Mouse (Mus musculus) gastrocnemius, adult 2 months (tissue): ENCODE measurements around the gene Ptprcap. TPM values are rescaled to one million over a fixed set of nuclear protein-coding genes. Genes with fewer than 3 reads are reported as not detected.
A peak's percentile ranks its signal among the peaks of the same experiment; 100 is the strongest.

Experiments used
- DNase-seq: peaks from one replicate; pipeline ENCODE4 v3.0.0; 2022
- H3K27ac ChIP-seq: fragments of 200-600 bp; 2 replicates; pipeline ENCODE4 v1.8.1; 2022; ENCODE audit warnings: mild to moderate bottlenecking
- H3K4me3 ChIP-seq: fragments of 200-600 bp; 2 replicates; pipeline ENCODE4 v1.8.1; 2022; ENCODE audit warnings: mild to moderate bottlenecking, moderate library complexity
- CTCF ChIP-seq: fragments of 200-600 bp; IDR thresholded peaks from 2 replicates; pipeline ENCODE4 v1.8.1; 2022; ENCODE audit warnings: antibody characterized with exemption, mild to moderate bottlenecking, moderate library complexity
- intact Hi-C: fragments of 180-260 bp; cut with DNase I; formaldehyde crosslinking; loops from one replicate; pipeline ENCODE4 v1.15.1; 2025
- total RNA-seq, 2 experiments: library from RNA; stranded (reverse); gene quantifications; 2 replicates each; pipeline ENCODE4 v1.2.3; 2021

The Ptprcap gene
- total RNA-seq, 2 experiments from 2014 or later = 0.43 TPM; not detected in 1

DNA sequence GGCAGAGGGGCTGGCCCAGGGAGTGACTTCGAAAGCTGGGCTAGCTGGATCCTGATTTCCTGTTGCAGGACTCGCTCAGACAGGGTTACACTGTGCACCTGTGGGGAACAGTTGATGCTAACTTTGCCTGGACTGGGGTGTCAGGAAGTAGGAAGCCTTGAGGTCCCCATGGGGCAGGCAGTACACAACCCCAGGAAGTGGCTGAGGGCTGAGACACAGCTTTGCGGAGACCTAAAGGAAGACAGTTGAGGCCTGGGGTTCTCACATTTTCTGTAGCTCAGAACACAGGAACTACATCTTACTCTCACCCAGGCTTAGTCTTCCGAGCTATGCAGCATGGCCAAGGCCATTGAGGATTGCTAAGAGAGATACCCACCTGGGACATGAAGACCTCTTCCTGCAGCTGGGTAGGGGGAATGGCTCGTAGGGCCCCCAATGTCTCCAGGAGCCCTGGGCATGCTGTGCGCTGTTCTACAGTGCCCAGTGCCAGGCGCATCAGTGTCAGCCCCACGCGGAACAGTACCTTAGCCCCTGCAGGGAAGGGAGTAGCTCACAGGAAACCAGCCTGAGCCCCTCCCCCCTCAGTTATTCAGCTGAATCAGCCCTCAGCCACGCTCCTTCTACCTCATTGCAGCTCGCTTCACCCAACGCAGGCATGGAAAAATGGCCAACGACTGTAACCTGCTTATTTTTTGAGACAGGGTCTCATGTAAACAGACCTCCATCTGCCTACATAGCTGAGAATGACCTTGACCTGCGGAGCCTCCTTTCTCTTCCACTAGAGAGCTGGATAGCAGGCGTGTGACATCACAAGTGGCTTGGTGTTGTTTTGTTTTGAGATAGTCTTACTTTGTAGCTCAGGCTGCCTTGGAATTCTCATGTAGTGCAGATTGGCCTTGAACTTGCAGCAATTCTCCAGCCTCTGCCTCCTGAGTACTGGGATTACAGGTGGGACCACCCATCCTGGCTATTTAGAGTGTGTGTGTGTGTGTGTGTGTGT, 31.9 kb downstream of the Ptprcap start:
- no peak for TF ChIP-seq CTCF
- intact Hi-C loops = no loop called here
- H3K4me3 ChIP-seq = no peak overlapping the region
- DNase-seq = no peak
- H3K27ac ChIP-seq = peak overlapping the region; percentile 28; the same call in 1 of the 2 replicates

DNA sequence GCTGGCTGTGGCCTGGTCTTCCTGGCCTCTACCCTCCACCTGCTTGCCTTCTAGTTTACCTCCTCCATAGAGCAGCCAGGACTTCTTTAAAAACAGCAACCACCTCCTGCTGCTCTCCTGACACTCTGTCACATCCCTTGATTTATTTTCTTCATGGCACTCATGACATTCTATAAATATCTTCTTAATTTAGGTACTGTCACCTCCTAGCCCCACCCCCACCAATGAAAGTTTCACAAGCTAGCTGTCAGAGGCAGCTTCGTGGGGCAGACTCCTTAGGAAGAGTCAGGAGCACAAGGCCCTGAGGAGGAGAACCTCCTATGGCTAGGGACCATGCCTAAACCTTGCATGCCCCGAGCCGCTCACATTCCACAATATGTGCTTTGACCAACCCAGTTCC, 33.9 kb downstream of the Ptprcap start:
- no peak for TF ChIP-seq CTCF
- peak overlapping the region; percentile 45 for H3K4me3 ChIP-seq
- intact Hi-C loops = no loop called here
- peak overlapping the region; percentile 81 for H3K27ac ChIP-seq
- DNase-seq = peak; percentile 69

DNA sequence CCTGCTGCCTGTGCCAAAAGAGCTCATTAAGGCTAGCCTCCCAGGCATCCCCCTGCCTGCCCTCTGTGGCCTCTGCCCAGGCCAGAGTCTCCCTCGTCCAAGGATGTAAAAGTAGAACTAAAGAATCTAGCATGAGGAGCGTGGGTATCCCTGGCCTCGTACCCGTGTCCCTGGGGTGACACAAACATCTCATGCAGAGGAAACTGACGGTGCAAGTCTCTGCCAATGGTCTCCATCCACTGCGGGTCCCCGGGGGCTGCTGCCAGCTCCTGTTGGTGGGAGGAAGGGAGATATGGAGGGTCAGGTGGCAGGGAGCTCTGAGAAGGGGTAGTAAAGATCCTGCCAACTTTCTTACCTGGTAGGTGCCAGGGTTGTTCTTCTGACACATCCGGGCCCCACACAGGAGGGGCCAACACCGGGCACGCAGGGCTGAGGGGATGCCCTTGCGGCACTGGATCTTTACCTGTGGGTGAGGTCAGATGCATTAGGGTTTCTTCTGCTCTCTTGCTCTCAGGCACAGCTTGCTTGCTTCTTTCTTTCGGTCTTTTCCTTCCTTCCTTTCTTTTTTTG, 35.7 kb downstream of the Ptprcap start:
- no peak for DNase-seq
- Histone ChIP-seq H3K27ac (peak overlapping the region; percentile 81), H3K4me3 (no peak overlapping the region)
- intact Hi-C loops = no loop called here
- no peak for TF ChIP-seq CTCF

DNA sequence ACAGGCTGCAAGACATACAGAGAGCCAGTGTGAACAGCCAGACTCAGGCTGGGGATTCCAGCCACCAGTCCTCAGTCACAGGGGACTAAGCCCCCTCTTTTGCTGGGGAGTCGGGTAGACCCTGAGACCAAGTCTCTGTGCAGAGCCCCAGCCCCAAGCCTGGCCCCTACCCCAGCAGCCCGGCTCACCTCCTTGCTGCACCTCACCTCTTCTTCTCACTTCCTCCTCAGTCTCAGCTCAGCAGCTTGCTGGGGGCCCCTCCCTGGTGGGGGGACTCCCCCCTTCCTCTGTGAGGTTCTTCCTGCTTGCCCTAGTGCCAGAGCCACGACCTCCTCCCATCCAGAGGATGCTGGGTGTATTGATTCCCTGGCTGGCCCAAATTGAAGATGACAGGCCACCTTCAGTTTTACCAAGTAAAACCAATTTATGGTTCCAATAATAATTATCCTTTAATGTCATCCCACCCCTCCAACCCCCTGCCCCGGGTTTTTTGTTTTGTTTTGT, 37.5 kb downstream of the Ptprcap start, which contains the start of gene Tbc1d10c:
TSS of gene Tbc1d10c (minus strand) at position 454 of the 504 bp plus-strand sequence.
- H3K27ac ChIP-seq = peak within 1 kb of the TSS; percentile 98
- DNase-seq = no peak
- intact Hi-C loops = loop anchor here (1.0 to 5.0 kb wide), 2 partner anchors 21 to 64 kb away; partner anchors contain the start of gene Aip
- no peak for TF ChIP-seq CTCF
- H3K4me3 ChIP-seq = peak within 1 kb of the TSS; percentile 94

DNA sequence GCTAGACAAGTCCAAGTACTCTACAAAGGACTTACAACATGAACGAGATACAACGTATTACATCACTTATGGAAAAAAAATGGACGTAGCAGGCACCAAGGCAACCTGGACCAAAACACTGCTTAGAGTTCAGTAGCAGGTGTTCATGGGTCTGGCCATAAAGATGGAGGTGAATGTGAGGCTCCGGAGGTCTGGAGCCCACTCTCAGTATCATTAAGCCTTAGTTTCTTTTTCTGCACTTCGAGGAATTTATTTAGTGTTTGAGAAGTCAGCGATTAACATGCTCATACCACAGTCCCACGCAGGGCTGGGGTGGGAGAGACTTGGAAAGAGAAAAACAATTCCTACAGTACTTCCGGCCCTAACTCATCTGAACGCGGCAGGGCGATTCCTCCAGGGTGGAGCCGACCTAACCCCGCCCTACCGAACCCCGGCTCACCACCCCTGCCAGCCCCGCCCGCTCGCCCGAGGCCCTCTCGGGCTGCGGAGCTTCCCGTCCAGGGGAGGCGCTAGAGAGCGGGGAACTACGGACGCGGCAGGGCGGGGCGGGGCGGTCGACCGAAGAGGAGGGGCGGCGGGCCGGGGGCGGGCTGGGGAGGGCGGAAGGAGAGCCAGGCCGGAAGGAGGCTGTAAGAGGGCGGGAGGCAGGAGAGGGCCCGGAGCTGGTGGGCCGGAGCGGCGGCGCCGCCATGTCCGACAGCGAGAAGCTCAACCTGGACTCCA, 38.3 kb downstream of the Ptprcap start, which contains the start of gene Ppp1ca:
TSS of gene Ppp1ca (plus strand) at position 538 of the 723 bp plus-strand sequence.
- intact Hi-C loops = loop anchor here (1.0 to 5.0 kb wide), 2 partner anchors 21 to 64 kb away; partner anchors contain the start of gene Aip
- DNase-seq = peak; percentile 99

DNA sequence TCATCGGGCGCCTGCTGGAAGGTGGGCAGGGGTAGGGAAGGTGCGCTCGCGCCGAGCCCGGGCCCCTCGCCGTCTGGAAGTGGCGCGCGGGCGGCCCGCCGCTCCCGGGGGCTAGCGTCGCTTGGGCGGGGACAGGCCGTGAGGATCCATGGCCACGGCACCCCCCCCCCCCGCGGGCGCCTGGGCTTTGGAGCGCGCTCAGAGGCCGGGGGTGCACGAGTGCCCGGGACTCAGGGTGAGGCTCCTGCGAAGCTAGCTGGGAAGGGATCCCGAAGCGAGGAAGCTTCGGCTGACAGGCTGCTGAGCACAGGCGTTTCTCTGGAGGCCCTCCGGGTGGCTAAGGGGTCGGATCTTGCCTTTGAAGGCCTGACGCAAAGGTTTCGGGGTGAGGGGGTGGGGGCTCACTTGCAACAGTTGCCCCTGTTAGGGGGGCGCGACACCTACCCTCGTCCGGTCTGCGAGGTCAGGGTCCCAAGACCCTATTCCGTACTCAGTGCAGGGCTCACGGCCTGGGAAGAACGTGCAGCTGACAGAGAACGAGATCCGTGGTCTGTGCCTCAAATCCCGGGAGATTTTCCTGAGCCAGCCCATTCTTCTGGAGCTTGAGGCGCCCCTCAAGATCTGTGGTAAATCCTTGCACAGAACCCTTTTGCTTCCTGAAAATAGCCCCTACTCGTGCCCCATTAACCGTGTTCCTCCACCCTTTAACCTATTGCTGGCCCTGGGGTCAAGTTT, 39.0 kb downstream of the Ptprcap start:
- intact Hi-C loops = loop anchor here (5.0 kb wide), 1 partner anchor 65 kb away; the partner anchor contains the start of gene Aip

More for the DNA sequence above, 38.3 kb downstream of the Ptprcap start, which contains the start of gene Ppp1ca:
- Histone ChIP-seq H3K4me3 (peak within 1 kb of the TSS; percentile 94), H3K27ac (peak within 1 kb of the TSS; percentile 98)
- TF ChIP-seq CTCF = peak; percentile 79

DNA sequence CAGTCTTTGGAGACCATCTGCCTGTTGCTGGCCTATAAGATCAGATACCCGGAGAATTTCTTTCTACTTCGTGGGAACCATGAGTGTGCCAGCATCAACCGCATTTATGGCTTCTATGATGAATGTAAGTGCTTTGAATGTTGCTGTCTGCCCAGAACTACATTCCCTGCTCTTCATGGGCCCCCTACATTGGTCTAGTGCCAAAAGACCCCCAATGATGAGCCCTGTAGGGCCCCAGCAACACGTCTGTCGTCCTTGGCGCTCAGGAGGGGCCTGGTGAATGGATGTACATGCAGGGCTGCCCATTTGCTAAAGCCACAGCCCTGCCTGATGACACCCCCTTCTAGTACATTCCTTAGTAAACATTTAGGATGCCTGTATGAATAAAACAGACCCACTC, 39.7 kb downstream of the Ptprcap start:
- DNase-seq = no peak
- no peak for TF ChIP-seq CTCF
- intact Hi-C loops = loop anchor here (5.0 kb wide), 1 partner anchor 66 kb away; the partner anchor contains the start of gene Aip
- Histone ChIP-seq H3K27ac (peak overlapping the region; percentile 98; the same call in 1 of the 2 replicates), H3K4me3 (peak overlapping the region; percentile 94)

More for the DNA sequence above, 39.0 kb downstream of the Ptprcap start:
- Histone ChIP-seq H3K27ac (peak overlapping the region; percentile 98), H3K4me3 (peak overlapping the region; percentile 94)
- no peak for DNase-seq
- TF ChIP-seq CTCF = no peak

DNA sequence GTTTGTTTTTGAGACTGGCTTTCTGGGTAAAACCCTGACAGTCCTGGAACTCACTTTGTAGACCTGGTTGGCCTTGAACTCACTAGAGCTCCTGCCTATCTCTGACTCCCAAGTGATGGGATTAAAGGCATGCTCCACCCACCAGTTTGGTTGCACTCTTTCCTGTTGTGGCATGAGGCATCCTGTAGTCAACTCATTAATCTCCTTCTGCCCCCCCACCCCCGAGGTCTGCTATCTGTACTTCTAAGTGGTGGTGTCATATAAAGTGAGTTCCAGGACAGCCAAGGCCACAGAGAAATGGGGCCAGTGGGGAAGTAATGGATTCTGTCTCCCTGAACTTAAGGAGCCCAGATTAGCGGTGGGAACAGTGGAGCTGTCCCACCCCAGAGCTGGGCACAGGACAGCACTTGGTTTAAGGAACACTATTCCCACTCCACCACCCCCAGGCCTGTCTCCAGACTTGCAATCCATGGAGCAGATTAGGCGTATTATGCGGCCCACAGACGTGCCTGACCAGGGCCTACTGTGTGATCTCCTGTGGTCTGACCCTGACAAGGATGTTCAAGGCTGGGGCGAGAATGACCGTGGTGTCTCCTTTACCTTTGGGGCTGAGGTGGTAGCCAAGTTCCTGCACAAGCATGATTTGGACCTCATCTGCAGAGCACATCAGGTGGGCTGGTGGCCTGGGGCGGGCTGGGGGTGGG, 40.8 kb downstream of the Ptprcap start:
- no peak overlapping the region for H3K4me3 ChIP-seq
- TF ChIP-seq CTCF = no peak
- H3K27ac ChIP-seq = no peak overlapping the region
- intact Hi-C loops = loop anchor here (5.0 kb wide), 1 partner anchor 67 kb away; the partner anchor contains the start of gene Aip
- peak; percentile 10 for DNase-seq

DNA sequence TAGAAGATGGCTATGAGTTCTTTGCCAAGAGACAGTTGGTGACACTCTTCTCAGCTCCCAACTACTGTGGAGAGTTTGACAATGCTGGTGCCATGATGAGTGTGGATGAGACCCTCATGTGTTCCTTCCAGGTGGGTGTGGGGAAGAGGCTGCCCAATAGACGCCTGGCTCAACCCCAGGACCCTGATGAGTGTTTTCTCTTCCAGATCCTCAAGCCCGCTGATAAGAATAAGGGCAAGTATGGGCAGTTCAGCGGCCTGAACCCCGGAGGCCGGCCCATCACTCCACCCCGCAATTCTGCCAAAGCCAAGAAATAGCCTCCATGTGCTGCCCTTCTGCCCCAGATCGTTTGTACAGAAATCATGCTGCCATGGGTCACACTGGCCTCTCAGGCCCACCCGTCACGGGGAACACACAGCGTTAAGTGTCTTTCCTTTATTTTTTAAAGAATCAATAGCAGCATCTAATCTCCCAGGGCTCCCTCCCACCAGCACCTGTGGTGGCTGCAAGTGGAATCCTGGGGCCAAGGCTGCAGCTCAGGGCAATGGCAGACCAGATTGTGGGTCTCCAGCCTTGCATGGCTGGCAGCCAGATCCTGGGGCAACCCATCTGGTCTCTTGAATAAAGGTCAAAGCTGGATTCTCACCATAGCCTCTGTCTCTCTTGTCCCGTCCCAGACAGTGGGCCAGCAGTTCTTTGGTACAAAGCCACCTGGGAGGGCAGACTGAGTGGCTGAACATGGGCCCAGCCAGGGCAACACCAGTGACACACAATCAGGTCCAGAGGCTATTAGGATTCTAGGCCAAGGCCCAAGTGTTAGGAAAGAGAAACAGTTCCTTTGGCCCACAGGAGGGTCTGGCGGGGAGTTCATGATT, 41.6 kb downstream of the Ptprcap start:
- H3K27ac ChIP-seq = no peak overlapping the region
- DNase-seq = peak; percentile 41
- TF ChIP-seq CTCF = no peak
- H3K4me3 ChIP-seq = no peak overlapping the region
- intact Hi-C loops = loop anchor here (5.0 kb wide), 1 partner anchor 68 kb away; the partner anchor contains the start of gene Aip

DNA sequence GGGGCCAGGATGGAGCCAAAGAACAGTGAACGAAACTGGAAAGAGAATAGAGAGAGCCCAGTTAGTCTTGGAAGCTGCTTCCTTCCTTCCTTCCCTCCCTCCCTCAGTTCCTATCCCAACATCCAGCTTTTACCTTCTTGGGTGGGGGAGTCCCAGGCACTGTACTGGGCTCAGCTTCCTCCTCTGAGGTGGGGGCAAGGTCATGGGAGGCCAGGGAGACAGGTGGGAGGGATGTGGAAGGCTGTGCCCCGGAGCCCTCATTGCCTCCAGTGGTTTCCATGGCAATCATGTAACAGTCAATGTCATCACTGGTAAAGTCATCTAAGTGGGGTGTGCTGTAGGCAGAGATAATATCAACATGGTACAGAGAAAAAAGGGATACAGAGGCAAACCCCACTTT, 42.6 kb downstream of the Ptprcap start:
- intact Hi-C loops = no loop called here

More for the DNA sequence above, 42.6 kb downstream of the Ptprcap start:
- TF ChIP-seq CTCF = no peak
- Histone ChIP-seq H3K4me3 (no peak overlapping the region), H3K27ac (no peak overlapping the region)
- DNase-seq = peak; percentile 16
